Mouse (Mus musculus) cortical plate, adult 2 months (tissue): ENCODE data around the gene Bmpr1b.

Experiments
- CTCF ChIP-seq: fragments of 200-500 bp; IDR thresholded peaks from 2 replicates; pipeline ENCODE4 v1.5.1; 2011; ENCODE audit warnings: mild to moderate bottlenecking, control low read depth, low read length; ENCODE audit not compliant: insufficient read depth; ENCODE audit errors: extremely low read depth
- POLR2A ChIP-seq: fragments of 200-500 bp; IDR thresholded peaks from 2 replicates; pipeline ENCODE4 v1.6.1; 2011; ENCODE audit warnings: mild to moderate bottlenecking, low read length, control low read depth; ENCODE audit not compliant: insufficient read depth; ENCODE audit errors: extremely low read depth

DNA sequence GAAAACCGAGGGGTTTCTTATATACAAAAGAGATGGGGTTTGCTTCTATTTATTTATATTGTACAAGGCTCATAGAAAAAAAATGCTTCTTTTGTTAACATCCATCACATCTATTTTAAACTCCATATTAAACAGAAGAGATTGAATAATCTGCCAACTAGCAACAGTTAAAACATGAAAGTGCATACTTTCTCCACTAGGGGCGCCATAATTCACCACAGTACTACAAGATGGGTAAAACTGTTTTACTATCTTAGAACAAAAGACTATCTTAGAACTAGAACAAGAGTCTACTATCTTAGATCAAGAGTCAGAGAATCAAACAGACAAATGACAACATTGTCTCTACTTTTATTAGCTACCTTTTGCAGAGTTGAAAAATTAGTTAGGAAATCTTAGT, 125.8 kb downstream of the Bmpr1b start:
- TF ChIP-seq CTCF (no peak), POLR2A (no peak)
